Mouse (Mus musculus) spleen, adult 2 months (tissue): ENCODE measurements around the gene 1700042G07Rik. TPM values are rescaled to one million over a fixed set of nuclear protein-coding genes. Genes with fewer than 3 reads are reported as not detected.

ENCODE experiments used
- DNase-seq, 2 experiments: peaks; one replicate each; pipeline versions ENCODE4 v3.0.0 to v3.0.0-alpha.2; 2012 to 2021; ENCODE audit warnings: low spot score in 2 of 2, low read depth in 1 of 2
- H3K27ac ChIP-seq: fragments of 200-500 bp; 2 replicates; pipeline ENCODE4 v1.5.1; 2012; ENCODE audit warnings: low read length, inconsistent platforms; ENCODE audit not compliant: insufficient read depth
- H3K27me3 ChIP-seq: fragments of 200-500 bp; 2 replicates; pipeline ENCODE4 v1.6.1; 2012; ENCODE audit warnings: mild to moderate bottlenecking, moderate library complexity, low read length, inconsistent platforms; ENCODE audit not compliant: control insufficient read depth, insufficient read depth
- H3K36me3 ChIP-seq: fragments of 200-500 bp; 2 replicates; pipeline ENCODE4 v1.6.1; 2012; ENCODE audit warnings: mild to moderate bottlenecking, low read length, inconsistent platforms; ENCODE audit not compliant: control insufficient read depth, insufficient read depth
- H3K4me1 ChIP-seq: fragments of 200-500 bp; 2 replicates; pipeline ENCODE4 v1.6.1; 2011; ENCODE audit warnings: inconsistent platforms; ENCODE audit not compliant: control insufficient read depth, insufficient read depth, insufficient read length
- H3K4me3 ChIP-seq: fragments of 200-500 bp; 2 replicates; pipeline ENCODE4 v1.5.1; 2011; ENCODE audit warnings: mild to moderate bottlenecking, inconsistent platforms; ENCODE audit not compliant: insufficient read depth, insufficient read length; ENCODE audit errors: extremely low read depth
- CTCF ChIP-seq: fragments of 200-500 bp; IDR thresholded peaks from 2 replicates; pipeline ENCODE4 v1.5.1; 2011; ENCODE audit warnings: mild to moderate bottlenecking, inconsistent platforms; ENCODE audit not compliant: insufficient read depth, insufficient read length, insufficient replicate concordance; ENCODE audit errors: extremely low read depth
- POLR2A ChIP-seq: fragments of 200-500 bp; IDR thresholded peaks from 2 replicates; pipeline ENCODE4 v1.6.1; 2011; ENCODE audit warnings: low read depth, low read length, inconsistent platforms
- WGBS: fragments of 180-500 bp; shearing (Covaris S2); methylation state at CpG from one replicate; pipeline ENCODE4 v1.1.7; 2018; 5-methylcytosine and 5-hydroxymethylcytosine counted together
- polyA plus RNA-seq: library from polyadenylated mRNA; depleted of rRNA; stranded (reverse); fragments of >200 nt; gene quantifications from 2 replicates; pipeline ENCODE4 v1.2.3, GENCODE M21; 2012

The 1700042G07Rik gene
- polyA plus RNA-seq, 1 experiment = not detected

DNA sequence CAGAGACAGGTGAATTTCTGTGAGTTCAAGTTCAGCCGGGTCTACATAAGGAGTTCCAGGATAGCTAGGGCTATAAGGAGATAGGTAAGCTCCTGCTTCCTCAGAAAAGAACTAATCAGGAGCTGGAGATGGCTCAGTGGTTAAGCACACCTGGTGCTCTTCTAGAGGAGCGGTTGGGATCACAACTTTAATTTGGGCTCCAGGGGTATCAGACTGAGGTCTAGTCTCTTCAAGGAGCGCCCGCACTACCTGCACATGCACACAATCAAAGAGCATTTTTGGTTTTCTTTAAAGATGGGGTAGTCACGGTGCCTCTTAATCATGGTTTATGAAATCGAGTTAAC lies 23.4 kb upstream of the 1700042G07Rik start:
- DNase-seq = no peak
- Histone ChIP-seq H3K4me1 (peaks cover 7% of the 10 kb centered on the region; the same call in 1 of the 2 replicates), H3K4me3 (peak overlapping the region; percentile 76; the same call in 1 of the 2 replicates), H3K36me3 (peaks cover 13% of the 10 kb centered on the region), H3K27me3 (0 out of 2 replicates have a peak, but pooled peaks cover under 1% of the 10 kb centered on the region), H3K27ac (peak overlapping the region; percentile 76)
- no peak for TF ChIP-seq CTCF
- no peak for TF ChIP-seq POLR2A
- 35% methylated on average over 6 of the region's 6 CpGs for WGBS

DNA sequence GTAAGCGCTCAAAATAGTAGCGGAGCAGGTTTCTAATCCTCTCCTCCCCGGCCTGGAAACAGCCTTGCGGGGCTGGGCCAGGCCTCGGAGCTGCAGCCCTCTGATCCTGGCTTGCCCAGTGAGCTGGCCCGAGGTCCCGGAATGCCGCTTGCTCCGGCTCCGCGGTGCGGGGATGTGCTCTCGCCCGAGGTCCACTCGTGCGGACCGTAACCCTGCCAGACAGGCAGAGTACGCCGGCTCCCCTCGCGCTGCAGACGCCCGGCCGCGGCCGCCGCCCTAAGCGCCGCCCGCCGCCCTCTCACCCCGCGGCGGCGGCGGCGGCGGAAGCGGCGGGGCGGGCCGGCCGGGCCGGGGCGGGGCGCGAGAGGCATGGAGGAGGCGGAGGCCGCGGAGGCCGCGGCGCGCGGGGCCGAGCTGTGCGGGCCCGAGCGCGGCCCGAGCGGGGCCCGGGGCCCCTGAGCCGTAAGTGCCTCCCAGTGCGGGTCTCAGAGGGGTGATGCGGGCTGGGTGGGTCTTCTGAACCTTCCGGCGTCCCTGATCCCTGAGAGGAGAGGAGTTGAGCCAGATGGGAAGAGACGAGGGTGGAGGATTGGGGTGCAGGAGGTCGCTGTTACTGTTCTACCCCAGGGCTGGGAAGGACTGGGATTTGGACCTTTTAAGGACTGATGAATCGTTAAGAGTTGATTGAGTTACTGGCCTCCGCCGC lies 22.9 kb upstream of the 1700042G07Rik start:
- peak in 1 of 2 experiments; percentile 63 for DNase-seq
- peak overlapping the region; percentile 76 for H3K27ac ChIP-seq

DNA sequence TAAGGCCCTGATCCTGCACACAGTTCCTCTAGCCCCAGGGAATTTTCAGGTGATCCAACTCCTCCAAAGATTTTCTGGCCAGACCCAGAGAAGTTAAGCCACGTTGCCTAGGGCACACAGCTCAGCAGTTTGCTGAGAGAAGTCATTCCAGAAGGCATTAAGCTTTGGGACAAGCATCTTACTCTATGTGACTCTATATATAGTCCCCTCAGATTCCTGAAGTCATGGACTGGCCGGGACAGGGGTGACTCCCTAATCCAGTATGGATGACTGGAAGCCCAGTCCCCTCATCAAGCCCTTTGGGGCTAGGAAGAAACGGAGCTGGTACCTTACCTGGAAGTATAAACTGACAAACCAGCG lies 22.3 kb upstream of the 1700042G07Rik start:
- TF ChIP-seq CTCF (no peak), POLR2A (no peak)
- H3K27ac ChIP-seq = no peak overlapping the region
- no peak for DNase-seq
- H3K4me1 ChIP-seq = peaks cover 7% of the 10 kb centered on the region; the same call in 1 of the 2 replicates
- peak overlapping the region; percentile 77 for H3K4me3 ChIP-seq
- 37% methylated on average over 4 of the region's 4 CpGs for WGBS
- no peaks in the 10 kb centered on the region for H3K27me3 ChIP-seq
- H3K36me3 ChIP-seq = peaks cover 19% of the 10 kb centered on the region

More for the DNA sequence above, 22.9 kb upstream of the 1700042G07Rik start:
- 1% methylated on average over 63 of the region's 73 CpGs for WGBS
- Histone ChIP-seq H3K27me3 (no peaks in the 10 kb centered on the region), H3K36me3 (peaks cover 15% of the 10 kb centered on the region), H3K4me1 (peaks cover 7% of the 10 kb centered on the region; the same call in 1 of the 2 replicates), H3K4me3 (peak overlapping the region; percentile 77)
- TF ChIP-seq CTCF (no peak), POLR2A (peak; percentile 58)

GRCm38 (mm10) chr4:116151238-116151637 lies 21.9 kb upstream of the 1700042G07Rik start, which contains the start of gene Lurap1:
Lurap1 (minus strand) TSS chr4:116151338.
- 76% methylated on average over 6 of the region's 6 CpGs for WGBS
- Histone ChIP-seq H3K36me3 (peaks cover 22% of the 10 kb centered on the region), H3K27ac (peak within 1 kb of the TSS; percentile 76)

DNA sequence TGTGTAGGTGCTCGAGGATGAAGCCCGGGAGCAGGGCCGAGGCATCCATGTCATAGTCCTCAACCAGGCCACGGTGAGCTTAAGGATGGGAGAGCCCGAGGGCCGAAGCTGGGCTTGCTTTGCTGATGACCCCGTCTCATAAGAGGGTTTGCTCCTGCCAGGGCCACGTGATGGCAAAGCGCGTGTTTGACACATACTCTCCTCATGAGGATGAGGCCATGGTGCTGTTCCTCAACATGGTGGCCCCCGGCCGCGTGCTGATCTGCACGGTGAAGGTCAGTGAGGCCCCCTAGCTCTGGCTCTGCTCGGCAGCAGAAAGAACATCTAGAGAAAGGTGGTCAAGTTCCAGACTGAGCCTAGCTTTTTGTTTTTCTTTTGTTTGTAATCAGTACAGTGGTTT lies 20.5 kb upstream of the 1700042G07Rik start:
- Histone ChIP-seq H3K4me1 (peaks cover 7% of the 10 kb centered on the region; the same call in 1 of the 2 replicates), H3K36me3 (peaks cover 26% of the 10 kb centered on the region), H3K27me3 (no peaks in the 10 kb centered on the region), H3K27ac (no peak overlapping the region), H3K4me3 (no peak overlapping the region)
- TF ChIP-seq CTCF (no peak), POLR2A (no peak)
- 94% methylated on average over 15 of the region's 15 CpGs for WGBS
- DNase-seq = no peak

More at GRCm38 (mm10) chr4:116151238-116151637, 21.9 kb upstream of the 1700042G07Rik start, which contains the start of gene Lurap1:
- DNase-seq = no peak
- Histone ChIP-seq H3K4me1 (peaks cover 7% of the 10 kb centered on the region; the same call in 1 of the 2 replicates), H3K4me3 (peak within 1 kb of the TSS; percentile 77), H3K27me3 (no peaks in the 10 kb centered on the region)
- TF ChIP-seq POLR2A (no peak), CTCF (no peak)

DNA sequence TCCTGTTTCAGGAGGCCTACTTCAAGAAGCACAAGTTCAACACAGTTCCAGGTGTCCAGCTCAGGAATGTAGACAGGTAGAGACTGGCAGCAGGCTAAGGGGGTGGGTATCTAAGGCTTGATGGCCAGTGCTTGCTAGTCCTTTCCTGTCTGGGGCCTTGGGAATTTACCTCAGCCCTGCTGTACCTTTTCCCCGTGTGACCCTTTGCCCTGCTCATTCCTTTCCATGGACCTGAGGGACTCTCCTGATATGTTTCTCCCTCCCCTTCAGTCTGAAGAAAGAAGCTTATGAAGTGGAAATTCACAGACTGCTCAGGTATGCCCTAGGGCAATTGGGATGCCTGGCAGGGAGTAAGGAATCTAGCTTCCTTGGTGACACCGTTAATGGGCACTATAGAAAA lies 15.3 kb upstream of the 1700042G07Rik start:
- Histone ChIP-seq H3K4me3 (no peak overlapping the region), H3K4me1 (no peaks in the 10 kb centered on the region; the same call in 1 of the 2 replicates), H3K27me3 (no peaks in the 10 kb centered on the region), H3K36me3 (peaks cover 34% of the 10 kb centered on the region), H3K27ac (no peak overlapping the region)
- TF ChIP-seq POLR2A = no peak
- TF ChIP-seq CTCF = no peak
- DNase-seq = no peak
- 91% methylated on average over 2 of the region's 2 CpGs for WGBS

DNA sequence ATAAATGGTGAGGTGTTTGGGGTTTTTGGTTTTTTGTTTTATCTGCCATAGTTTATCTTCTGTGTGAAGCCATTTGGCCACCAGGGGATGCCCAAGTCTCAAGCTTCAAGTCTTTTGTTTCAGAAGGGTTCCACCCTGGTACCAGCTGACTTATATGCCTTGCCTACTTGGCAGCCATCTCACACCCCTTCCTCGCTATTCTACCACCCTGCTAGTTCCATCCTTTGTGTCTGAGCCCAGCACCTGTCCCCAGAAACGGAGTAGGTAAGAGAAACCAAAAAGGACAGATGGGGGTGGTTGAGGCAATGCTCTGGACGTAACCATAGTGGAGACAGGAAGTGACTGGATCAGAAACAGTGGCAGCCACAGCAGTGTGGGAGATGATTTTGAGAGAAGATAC lies 13.3 kb upstream of the 1700042G07Rik start:
- Histone ChIP-seq H3K27ac (no peak overlapping the region), H3K36me3 (peaks cover 25% of the 10 kb centered on the region), H3K4me3 (no peak overlapping the region), H3K4me1 (no peaks in the 10 kb centered on the region; the same call in 1 of the 2 replicates), H3K27me3 (no peaks in the 10 kb centered on the region)
- DNase-seq = no peak
- TF ChIP-seq POLR2A (no peak), CTCF (peak; percentile 16; the same call in 1 of the 2 replicates)
- 61% methylated on average over 3 of the region's 3 CpGs for WGBS
